Mouse (Mus musculus) gastrocnemius, postnatal 36 days (tissue): ENCODE data around the gene Tbc1d4. TPM values are rescaled to one million over a fixed set of nuclear protein-coding genes. Genes with fewer than 3 reads are reported as not detected.

Source experiments
- DNase-seq, 2 experiments: peaks; one replicate each; pipeline ENCODE4 v3.0.0; 2022
- intact Hi-C: fragments of 180-260 bp; cut with DNase I; formaldehyde crosslinking; loops from one replicate; pipeline ENCODE4 v1.15.1; 2025
- total RNA-seq, 2 experiments: library from RNA; stranded (reverse); gene quantifications; 2 replicates each; pipeline ENCODE4 v1.2.3; 2021

Tbc1d4 gene
- total RNA-seq, 2 experiments from 2014 or later, result 19.0 to 31.3 TPM

GRCm38 (mm10) chr14:101466521-101466920 is 142.5 kb downstream of the Tbc1d4 start:
- intact Hi-C loops, result no loop called here
- DNase-seq, result no peak

DNA sequence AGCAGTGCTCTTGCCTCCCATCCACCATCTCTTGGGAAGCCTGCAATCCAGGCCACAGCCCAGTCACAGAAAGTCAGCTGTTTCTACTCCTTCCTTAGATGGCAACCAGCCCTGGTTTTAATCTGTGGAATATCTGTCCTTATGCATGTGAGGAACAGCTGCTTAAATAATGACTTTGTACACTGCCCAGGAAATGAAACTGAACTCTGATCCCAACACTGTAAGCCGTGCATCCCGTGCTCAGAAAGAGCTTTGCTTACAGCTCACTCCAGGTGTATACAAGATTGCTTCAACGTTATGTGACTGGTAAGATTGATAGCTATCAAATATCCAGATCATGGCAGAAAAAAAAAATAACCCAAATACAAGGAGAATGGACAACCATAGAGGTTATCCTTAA is 143.1 kb downstream of the Tbc1d4 start:
- DNase-seq, result no peak
- intact Hi-C loops, result no loop called here

- DNase-seq, result peak; percentile 23 to 28
- intact Hi-C loops, result loop anchor here (2.0 kb wide), 2 partner anchors 148 to 194 kb away; partner anchors contain the start of gene Tbc1d4
Measured at GRCm38 (mm10) chr14:101460768-101461167, 148.2 kb downstream of the Tbc1d4 start.

- no peak for DNase-seq
- intact Hi-C loops, result no loop called here
Measured at GRCm38 (mm10) chr14:101452915-101453314, 156.1 kb downstream of the Tbc1d4 start.

GRCm38 (mm10) chr14:101447857-101448256 is 161.1 kb downstream of the Tbc1d4 start:
- no peak for DNase-seq
- intact Hi-C loops, result no loop called here

GRCm38 (mm10) chr14:101445205-101445604 is 163.8 kb downstream of the Tbc1d4 start:
- intact Hi-C loops, result no loop called here

DNA sequence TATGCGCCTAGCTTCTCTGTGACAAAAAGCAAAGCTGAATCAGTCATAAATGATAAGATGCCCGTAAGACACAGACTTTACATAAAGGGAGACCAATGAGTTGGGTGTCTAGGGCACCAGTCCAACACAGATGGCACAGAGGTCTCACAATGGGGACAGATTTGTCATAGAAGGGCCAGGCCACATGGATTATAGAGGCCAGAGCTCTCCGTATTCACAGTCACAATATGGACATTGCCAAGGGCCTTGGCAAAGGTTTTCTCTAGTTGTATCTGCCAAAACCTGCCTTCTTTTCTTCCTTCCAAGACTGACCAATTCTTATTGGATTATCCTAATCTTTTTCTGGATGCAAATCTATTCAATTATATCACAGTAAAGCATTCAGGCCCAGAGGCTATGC is 171.1 kb downstream of the Tbc1d4 start:
- no peak for DNase-seq
- intact Hi-C loops, result no loop called here

More at GRCm38 (mm10) chr14:101445205-101445604, 163.8 kb downstream of the Tbc1d4 start:
- no peak for DNase-seq

DNA sequence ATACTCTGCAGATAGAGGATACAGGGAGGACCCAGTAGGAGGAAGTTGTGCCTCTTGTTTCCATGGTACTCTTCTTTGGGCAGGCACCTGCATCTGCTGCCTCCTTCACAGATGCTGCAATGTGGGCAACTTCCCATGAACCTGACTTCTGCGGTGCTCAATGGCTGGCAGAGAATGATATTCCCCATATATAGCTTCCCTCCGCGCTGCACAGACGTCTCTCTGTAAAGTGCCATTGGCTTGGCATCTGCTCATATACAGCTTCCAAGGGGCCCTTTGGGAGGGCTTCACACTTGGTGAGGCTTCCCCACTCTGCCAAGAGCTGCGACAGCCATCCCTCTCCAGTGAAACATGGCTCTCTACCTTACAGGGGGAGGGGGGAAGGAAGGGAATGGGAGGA is 178.5 kb downstream of the Tbc1d4 start:
- intact Hi-C loops, result no loop called here
- DNase-seq, result no peak

DNA sequence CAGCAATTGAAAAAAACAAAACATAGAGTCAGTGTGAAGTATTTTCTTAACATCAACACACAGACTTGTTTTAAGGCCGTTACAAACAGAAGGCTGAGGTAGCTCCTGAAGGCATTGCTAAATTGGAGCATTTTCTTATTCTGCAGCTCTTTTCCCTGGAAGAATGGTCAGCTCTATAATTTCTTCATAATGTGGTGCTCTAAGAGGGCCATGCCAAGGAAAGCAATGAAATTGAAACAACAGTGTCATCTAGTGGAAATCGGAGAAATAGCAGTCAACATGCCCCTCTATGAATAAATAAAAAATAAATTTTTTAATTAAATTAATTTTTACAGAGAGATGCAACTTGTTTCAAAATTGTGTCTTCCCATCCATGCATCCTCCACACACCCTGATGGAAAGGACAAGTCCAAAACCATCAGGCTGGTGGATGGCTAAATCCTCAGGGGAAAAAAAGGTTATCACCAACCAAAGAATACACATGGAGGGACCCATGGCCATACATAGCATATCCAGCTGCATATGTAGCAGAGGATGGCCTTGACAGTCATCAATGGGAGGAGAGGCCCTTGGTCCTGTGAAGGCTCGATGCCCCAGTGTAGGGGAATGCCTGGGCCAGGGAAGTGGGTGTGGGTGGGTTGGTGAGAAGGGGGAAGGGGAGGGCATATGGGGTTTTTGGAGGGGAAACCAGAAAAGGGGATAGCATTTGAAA is 180.0 kb downstream of the Tbc1d4 start:
- DNase-seq, result no peak
- intact Hi-C loops, result loop anchor here (5.0 kb wide), 1 partner anchor 1497 kb away; no protein-coding TSS in a partner anchor

DNA sequence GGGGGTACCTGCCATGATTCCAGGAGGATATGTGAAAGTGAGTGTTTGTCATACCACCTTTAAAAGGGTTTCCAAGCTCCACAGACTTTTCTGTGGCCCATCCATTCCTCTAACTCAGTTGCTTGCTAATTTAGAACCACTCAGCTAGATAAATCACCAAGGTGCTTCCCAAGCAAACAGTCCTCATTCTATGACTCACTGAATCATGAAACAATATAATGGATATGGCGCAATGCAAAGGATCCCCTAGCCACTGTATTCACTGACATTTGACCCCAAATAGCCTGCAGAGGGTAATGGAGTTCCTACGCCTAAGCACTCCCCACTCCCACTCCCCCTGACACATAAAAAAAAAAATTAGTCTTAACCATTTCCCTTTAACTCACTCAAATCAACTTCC is 191.3 kb downstream of the Tbc1d4 start:
- intact Hi-C loops, result no loop called here
- DNase-seq, result no peak

Other genes starting within 250 kb of the Tbc1d4 start
- gene Commd6, start 31.5 kb upstream of the Tbc1d4 start, total RNA-seq, result 10 to 100 TPM in 1 of 2 experiments, 1 to 10 TPM in 1; 9.5 to 14.2 TPM
- gene Uchl3, start 44.8 kb upstream of the Tbc1d4 start, total RNA-seq, result 10 to 100 TPM; 25.2 to 28.1 TPM
- gene Gm9922, start 120.6 kb upstream of the Tbc1d4 start, total RNA-seq, result not detected
- 10 to 100 TPM; 50.4 to 65.3 TPM for gene Lmo7, start 120.8 kb upstream of the Tbc1d4 start, total RNA-seq